ENCODE assay signal across 8 mouse cellular contexts in the genomic region with DNA sequence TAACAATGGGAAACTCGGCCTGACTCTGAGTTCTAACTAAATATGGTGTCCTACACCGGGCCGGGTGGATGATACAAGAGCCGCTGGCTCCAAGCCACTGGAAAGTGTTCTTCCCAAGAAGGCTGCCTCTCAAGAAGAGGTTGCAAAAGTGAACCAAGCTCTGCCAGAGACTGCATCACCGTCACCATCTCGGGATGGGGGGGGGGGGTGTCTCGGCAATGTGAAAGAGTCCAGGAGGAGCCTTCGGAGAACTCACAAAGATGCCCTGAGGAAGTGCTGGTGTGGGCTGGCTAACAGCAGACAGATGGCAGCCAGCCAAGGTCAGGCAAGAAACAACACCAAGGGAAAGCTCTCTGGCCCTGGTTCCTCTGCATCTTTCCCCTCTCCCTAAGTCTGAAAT.
DNase-seq lines count a peak whose midpoint lies in the region; ATAC-seq and TF ChIP-seq lines count a peak whose summit lies in the region.

No protein-coding gene starts in this region.

- H3K36me3 ChIP-seq in hindbrain, postnatal 0 days (ENCODE audit: insufficient read depth, low read length): no peaks in the 10 kb centered on the region
- H3K36me3 ChIP-seq in hindbrain, embryonic 14.5 days (replicated peaks; ENCODE audit: control insufficient read depth, insufficient read depth): no peaks in the 10 kb centered on the region
- no peaks in the 10 kb centered on the region for H3K36me3 ChIP-seq in lung, embryonic 16.5 days (ENCODE audit: control insufficient read depth, insufficient read depth, low read length)
- H3K36me3 ChIP-seq in liver, embryonic 11.5 days (ENCODE audit: control insufficient read depth, insufficient read depth, low read length): no peaks in the 10 kb centered on the region

- no peak overlapping the region for H3K4me3 ChIP-seq in hindbrain, postnatal 0 days (ENCODE audit: low read length)
- H3K4me3 ChIP-seq in hindbrain, embryonic 14.5 days (replicated peaks; ENCODE audit: low read length): no peak overlapping the region
- H3K4me3 ChIP-seq in lung, embryonic 16.5 days (ENCODE audit: low read length): no peak overlapping the region
- H3K4me3 ChIP-seq in liver, embryonic 11.5 days (ENCODE audit: low read depth, low read length): no peak overlapping the region

- no peak overlapping the region for H3K27ac ChIP-seq in hindbrain, postnatal 0 days
- no peak overlapping the region for H3K27ac ChIP-seq in hindbrain, embryonic 14.5 days
- H3K27ac ChIP-seq in lung, embryonic 16.5 days (ENCODE audit: low read length): peak overlapping the region; percentile 91
- no peak overlapping the region for H3K27ac ChIP-seq in liver, embryonic 11.5 days (ENCODE audit: low read depth, low read length)

- no peaks in the 10 kb centered on the region for H3K27me3 ChIP-seq in hindbrain, postnatal 0 days (ENCODE audit: insufficient read depth, low read length)
- no peaks in the 10 kb centered on the region for H3K27me3 ChIP-seq in hindbrain, embryonic 14.5 days (ENCODE audit: control insufficient read depth, insufficient read depth, low read length)
- H3K27me3 ChIP-seq in lung, embryonic 16.5 days (ENCODE audit: control insufficient read depth, insufficient read depth, low read depth, low read length): no peaks in the 10 kb centered on the region
- no peaks in the 10 kb centered on the region for H3K27me3 ChIP-seq in liver, embryonic 11.5 days (replicated peaks; ENCODE audit: control insufficient read depth, insufficient read depth, low read length)

- H3K9ac ChIP-seq in hindbrain, postnatal 0 days (replicated peaks; ENCODE audit: low read length): no peak overlapping the region
- no peak overlapping the region for H3K9ac ChIP-seq in hindbrain, embryonic 14.5 days
- H3K9ac ChIP-seq in lung, embryonic 16.5 days (ENCODE audit: low read length): no peak overlapping the region
- no peak overlapping the region for H3K9ac ChIP-seq in liver, embryonic 11.5 days (ENCODE audit: low read depth, low read length)

- H3K9me3 ChIP-seq in hindbrain, postnatal 0 days (ENCODE audit: low read length): no peaks in the 10 kb centered on the region
- H3K9me3 ChIP-seq in hindbrain, embryonic 14.5 days (ENCODE audit: control insufficient read depth, low read length): no peaks in the 10 kb centered on the region
- H3K9me3 ChIP-seq in lung, embryonic 16.5 days (ENCODE audit: control insufficient read depth, low read length): no peaks in the 10 kb centered on the region
- H3K9me3 ChIP-seq in liver, embryonic 11.5 days (ENCODE audit: control insufficient read depth, low read length): no peaks in the 10 kb centered on the region

- 0 out of 2 replicates have a peak, but pooled peaks have one; percentile 27 for ATAC-seq in hindbrain, postnatal 0 days
- no peak for ATAC-seq in hindbrain, embryonic 14.5 days (ENCODE audit: low FRiP score)
- ATAC-seq in lung, embryonic 16.5 days (ENCODE audit: low read depth): peak; percentile 81
- no peak for ATAC-seq in liver, embryonic 11.5 days (replicated peaks; ENCODE audit: low FRiP score)

- 53% methylated on average over 8 of the region's 8 CpGs for WGBS in hindbrain, postnatal 0 days
- 76% methylated on average over 8 of the region's 8 CpGs for WGBS in hindbrain, embryonic 14.5 days
- WGBS in lung, embryonic 16.5 days: 32% methylated on average over 8 of the region's 8 CpGs
- WGBS in liver, embryonic 11.5 days: 73% methylated on average over 8 of the region's 8 CpGs

- H3K4me1 ChIP-seq in hindbrain, postnatal 0 days (ENCODE audit: insufficient read depth, low read length): 0 out of 2 replicates have a peak, but pooled peaks cover 2% of the 10 kb centered on the region
- peaks cover 5% of the 10 kb centered on the region; the same call in 1 of the 2 replicates for H3K4me1 ChIP-seq in hindbrain, embryonic 14.5 days (replicated peaks; ENCODE audit: control insufficient read depth, insufficient read depth, low read length)
- H3K4me1 ChIP-seq in lung, embryonic 16.5 days (replicated peaks; ENCODE audit: control insufficient read depth, insufficient read depth, low read length): peaks cover 49% of the 10 kb centered on the region
- no peaks in the 10 kb centered on the region for H3K4me1 ChIP-seq in liver, embryonic 11.5 days (replicated peaks; ENCODE audit: control insufficient read depth, insufficient read depth, low read length)

- TF ChIP-seq CTCF in hindbrain, postnatal 0 days (IDR thresholded peaks at IDR 0.05; ENCODE audit: low read depth): no peak

- H3K4me2 ChIP-seq in hindbrain, postnatal 0 days (ENCODE audit: low read depth, low read length): no peak overlapping the region
- no peak overlapping the region for H3K4me2 ChIP-seq in hindbrain, embryonic 14.5 days (replicated peaks)
- H3K4me2 ChIP-seq in lung, embryonic 16.5 days (ENCODE audit: low read depth, low read length): peak overlapping the region; percentile 19
- H3K4me2 ChIP-seq in liver, embryonic 11.5 days: no peak overlapping the region

- DNase-seq in hindbrain, postnatal 0 days (ENCODE audit: low spot score): peak; percentile 55
- no peak for DNase-seq in hindbrain, embryonic 14.5 days (ENCODE audit: low spot score)
- peak; percentile 68 for DNase-seq in NIH3T3 (ENCODE audit: low read depth)
- peak; percentile 32 to 46 for DNase-seq in gastrocnemius, postnatal 4 days (ENCODE audit: low spot score in 2 of 2)
- no peak for DNase-seq in T-cell, adult 2 months (ENCODE audit: low spot score)
- no peak for DNase-seq in liver, embryonic 11.5 days (ENCODE audit: low spot score)
- DNase-seq in frontal cortex, postnatal 14 days (ENCODE audit: low spot score in 2 of 2): no peak

Comparison
In these comparisons a context has a peak if more than half of its experiments do, and no peak if none do; other contexts are left out.
1. ATAC-seq: peak in hindbrain, postnatal 0 days (single experiment) and lung, embryonic 16.5 days (single experiment); none in hindbrain, embryonic 14.5 days (single experiment) and liver, embryonic 11.5 days (single experiment).
2. DNase-seq: peak in hindbrain, postnatal 0 days (single experiment), NIH3T3 (single experiment) and gastrocnemius, postnatal 4 days (2 of 2); none in hindbrain, embryonic 14.5 days (single experiment), T-cell, adult 2 months (single experiment), liver, embryonic 11.5 days (single experiment) and frontal cortex, postnatal 14 days (0 of 2).